Mouse (Mus musculus) ES-Bruce4 (cell line): ENCODE data around the gene Rcsd1.

Experiments
- CTCF ChIP-seq: IDR thresholded peaks from one replicate; pipeline ENCODE4 v1.8.1; 2011; ENCODE audit warnings: low read depth, low read length
- EP300 ChIP-seq: IDR thresholded peaks from 2 replicates; pipeline ENCODE4 v1.6.1; 2011; ENCODE audit warnings: low read depth, low read length; ENCODE audit not compliant: insufficient read depth
- POLR2A ChIP-seq: IDR thresholded peaks from one replicate; pipeline ENCODE4 v1.8.1; 2011; ENCODE audit warnings: low read length; ENCODE audit not compliant: insufficient read depth

DNA sequence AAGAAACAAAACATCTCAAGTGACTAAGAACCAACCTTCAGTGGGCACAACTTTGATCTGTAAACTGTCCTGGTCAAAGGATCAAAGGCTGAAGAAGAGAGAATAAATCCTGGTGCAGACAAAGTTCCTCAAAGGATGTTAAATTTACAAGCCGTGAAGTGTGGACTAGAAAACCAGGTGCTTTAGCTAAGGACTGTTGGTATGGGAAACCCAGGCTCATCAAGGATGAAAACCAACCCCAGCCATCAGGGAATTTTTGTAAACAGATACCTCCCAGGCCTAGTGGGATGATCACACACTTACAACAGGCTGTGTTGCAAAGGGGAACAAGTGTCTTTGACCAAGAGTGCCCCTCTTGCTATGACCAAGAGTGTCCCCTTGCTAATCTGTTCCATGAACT lies 29.4 kb upstream of the Rcsd1 start:
- TF ChIP-seq CTCF (no peak), POLR2A (no peak), EP300 (no peak)
